Mouse (Mus musculus): ENCODE results near the gene Grm8. TPM values are rescaled to one million over a fixed set of nuclear protein-coding genes. Genes with fewer than 3 reads are reported as not detected.

Grm8 gene
- total RNA-seq (2014; fragmentation: Nextera tagmentation), result not detected in 2 replicates
- not detected in 2 replicates for total RNA-seq (2017)

- ATAC-seq (replicated peaks; ENCODE audit: poor library complexity, severe bottlenecking), result peak; percentile 20
Observed at GRCm38 (mm10) chr6:28135001-28135401, at the start of gene Grm8. Gene Grm8 (minus strand): TSS chr6:28135178.

GRCm38 (mm10) chr6:28169851-28170539 is 35.0 kb upstream of the Grm8 start:
- no peak for ATAC-seq (replicated peaks; ENCODE audit: poor library complexity, severe bottlenecking)

GRCm38 (mm10) chr6:28160399-28160798 is 25.4 kb upstream of the Grm8 start:
- 0 out of 2 replicates have a peak, but pooled peaks have one; percentile 37 for ATAC-seq (replicated peaks; ENCODE audit: poor library complexity, severe bottlenecking)

- no peak for ATAC-seq (replicated peaks; ENCODE audit: poor library complexity, severe bottlenecking)
Observed at GRCm38 (mm10) chr6:28146445-28146844, 11.5 kb upstream of the Grm8 start.

GRCm38 (mm10) chr6:28142332-28142731 is 7.4 kb upstream of the Grm8 start:
- no peak for ATAC-seq (replicated peaks; ENCODE audit: poor library complexity, severe bottlenecking)

GRCm38 (mm10) chr6:28135411-28136233 is 644 bp upstream of the Grm8 start:
- peak; percentile 90 for ATAC-seq (replicated peaks; ENCODE audit: poor library complexity, severe bottlenecking)

GRCm38 (mm10) chr6:28134251-28134801 is 652 bp downstream of the Grm8 start:
- no peak for ATAC-seq (replicated peaks; ENCODE audit: poor library complexity, severe bottlenecking)

- no peak for ATAC-seq (replicated peaks; ENCODE audit: poor library complexity, severe bottlenecking)
Observed at GRCm38 (mm10) chr6:28133206-28134063, 1.5 kb downstream of the Grm8 start.

- ATAC-seq (replicated peaks; ENCODE audit: poor library complexity, severe bottlenecking), result no peak
Observed at GRCm38 (mm10) chr6:28132056-28132455, 2.9 kb downstream of the Grm8 start.

GRCm38 (mm10) chr6:28128871-28129270 is 6.1 kb downstream of the Grm8 start:
- no peak for ATAC-seq (replicated peaks; ENCODE audit: poor library complexity, severe bottlenecking)

GRCm38 (mm10) chr6:28115519-28115918 is 19.5 kb downstream of the Grm8 start:
- ATAC-seq (replicated peaks; ENCODE audit: poor library complexity, severe bottlenecking), result peak; percentile 78

GRCm38 (mm10) chr6:28114916-28115315 is 20.1 kb downstream of the Grm8 start:
- peak; percentile 55 for ATAC-seq (replicated peaks; ENCODE audit: poor library complexity, severe bottlenecking)

GRCm38 (mm10) chr6:28111551-28111950 is 23.4 kb downstream of the Grm8 start:
- ATAC-seq (replicated peaks; ENCODE audit: poor library complexity, severe bottlenecking), result no peak

- no peak for ATAC-seq (replicated peaks; ENCODE audit: poor library complexity, severe bottlenecking)
Observed at GRCm38 (mm10) chr6:28102608-28103316, 32.2 kb downstream of the Grm8 start.

GRCm38 (mm10) chr6:28100001-28100400 is 35.0 kb downstream of the Grm8 start:
- ATAC-seq (replicated peaks; ENCODE audit: poor library complexity, severe bottlenecking), result no peak

GRCm38 (mm10) chr6:28092511-28092910 is 42.5 kb downstream of the Grm8 start:
- ATAC-seq (replicated peaks; ENCODE audit: poor library complexity, severe bottlenecking), result no peak

GRCm38 (mm10) chr6:28091836-28092235 is 43.1 kb downstream of the Grm8 start:
- no peak for ATAC-seq (replicated peaks; ENCODE audit: poor library complexity, severe bottlenecking)

GRCm38 (mm10) chr6:28090981-28091380 is 44.0 kb downstream of the Grm8 start:
- no peak for ATAC-seq (replicated peaks; ENCODE audit: poor library complexity, severe bottlenecking)

GRCm38 (mm10) chr6:28075534-28075933 is 59.4 kb downstream of the Grm8 start:
- no peak for ATAC-seq (replicated peaks; ENCODE audit: poor library complexity, severe bottlenecking)

GRCm38 (mm10) chr6:28074470-28074869 is 60.5 kb downstream of the Grm8 start:
- ATAC-seq (replicated peaks; ENCODE audit: poor library complexity, severe bottlenecking), result no peak

Data from granulocyte monocyte progenitor cell, adult 5-6 weeks (primary cell).